Mouse (Mus musculus) bone marrow, adult 2 months (tissue): Measurements from ENCODE around the gene Mcm6.

Experiments
- CTCF ChIP-seq: fragments of 200-500 bp; IDR thresholded peaks from 2 replicates; pipeline ENCODE4 v1.5.1; 2011; ENCODE audit warnings: low read length, control low read depth; ENCODE audit not compliant: control insufficient read depth, insufficient read depth
- POLR2A ChIP-seq: fragments of 200-500 bp; IDR thresholded peaks from 2 replicates; pipeline ENCODE4 v1.6.1; 2011; ENCODE audit warnings: low read depth, mild to moderate bottlenecking, control low read depth, low read length, borderline replicate concordance; ENCODE audit not compliant: control insufficient read depth

- TF ChIP-seq POLR2A (no peak), CTCF (no peak)
These were observed 44.8 kb downstream of the Mcm6 start for GRCm38 (mm10) chr1:128314665-128315064.
